Mouse (Mus musculus) stomach, embryonic 16.5 days (tissue): ENCODE measurements around the gene Mef2d. TPM values are rescaled to one million over a fixed set of nuclear protein-coding genes. Genes with fewer than 3 reads are reported as not detected.
A peak's percentile ranks its signal among the peaks of the same experiment; 100 is the strongest.
"Not testable (repeated sequence)": the region's sequence is repeated elsewhere in the genome, so short reads cannot be mapped to it uniquely, and the experiment has no call there.

Experiments used
- ATAC-seq: fragments of 200-750 bp; cut with Nextera tagmentation; 2 replicates; pipeline ENCODE4 v1.8.0; 2017; ENCODE audit warnings: moderate number of reproducible peaks, moderate TSS enrichment; ENCODE audit not compliant: insufficient read depth, low FRiP score
- H3K27ac ChIP-seq: fragments of 300-500 bp; sonication (generic); 2 replicates; pipeline ENCODE4 v1.5.1; 2014; ENCODE audit warnings: low read length
- H3K27me3 ChIP-seq: fragments of 300-500 bp; sonication (generic); 2 replicates; pipeline ENCODE4 v1.6.1; 2014; ENCODE audit warnings: low read length, control low read depth, mixed read lengths; ENCODE audit not compliant: control insufficient read depth, insufficient read depth
- H3K36me3 ChIP-seq: fragments of 300-500 bp; sonication (generic); 2 replicates; pipeline ENCODE4 v1.6.1; 2014; ENCODE audit warnings: low read length; ENCODE audit not compliant: control insufficient read depth, insufficient read depth
- H3K4me1 ChIP-seq: fragments of 300-500 bp; sonication (generic); 2 replicates; pipeline ENCODE4 v1.6.1; 2014; ENCODE audit warnings: low read length, control low read depth, mixed read lengths; ENCODE audit not compliant: control insufficient read depth, insufficient read depth
- H3K4me2 ChIP-seq: fragments of 300-500 bp; sonication (generic); 2 replicates; pipeline ENCODE4 v1.6.1; 2014; ENCODE audit warnings: low read depth, low read length, mixed read lengths
- H3K4me3 ChIP-seq: fragments of 300-500 bp; sonication (generic); replicated peaks from 2 replicates; pipeline ENCODE4 v1.5.1; 2014; ENCODE audit warnings: mild to moderate bottlenecking, low read length
- H3K9ac ChIP-seq: fragments of 300-500 bp; sonication (generic); 2 replicates; pipeline ENCODE4 v1.6.1; 2014; ENCODE audit warnings: low read length
- H3K9me3 ChIP-seq: fragments of 300-500 bp; sonication (generic); replicated peaks from 2 replicates; pipeline ENCODE4 v1.6.1; 2016; ENCODE audit warnings: low read length, control low read depth; ENCODE audit not compliant: control insufficient read depth
- WGBS: fragments of 180-500 bp; shearing (Covaris S2); extraction: QIAGEN DNeasy Blood & Tissue Kit; methylation state at CpG from one replicate; pipeline ENCODE4 v1.1.7; 2014; 5-methylcytosine and 5-hydroxymethylcytosine counted together
- polyA plus RNA-seq: library from polyadenylated mRNA; unstranded; fragments of >200 nt; fragmentation: Nextera tagmentation; extraction: Ambion mirVana; gene quantifications from 2 replicates; pipeline ENCODE4 v1.2.1, GENCODE M21; 2015

The Mef2d gene
- polyA plus RNA-seq, 1 experiment from 2014 or later = 18.2 TPM

DNA sequence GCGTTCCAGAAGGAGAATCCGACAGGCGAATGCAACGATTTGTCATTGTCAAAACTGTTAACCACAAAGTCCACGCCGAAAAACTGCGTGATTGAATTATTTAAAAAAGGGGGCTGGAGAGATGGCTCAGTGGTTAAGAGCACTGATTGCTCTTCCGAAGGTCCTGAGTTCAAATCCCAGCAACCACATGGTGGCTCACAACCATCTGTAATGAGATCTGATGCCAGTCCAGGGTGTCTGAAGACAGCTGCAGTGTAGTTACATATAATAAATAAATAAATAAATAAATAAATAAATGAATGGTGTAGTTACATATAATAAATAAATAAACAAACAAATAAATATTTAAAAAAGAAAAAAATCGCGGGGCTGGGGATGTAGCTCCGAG is 36.2 kb downstream of the Mef2d start:
- not testable (repeated sequence) for H3K4me1 ChIP-seq, H3K9me3 ChIP-seq, H3K36me3 ChIP-seq, ATAC-seq, H3K27me3 ChIP-seq
- Histone ChIP-seq H3K4me2 (peak overlapping the region; percentile 53), H3K4me3 (peak overlapping the region; percentile 71), H3K27ac (peak overlapping the region; percentile 99), H3K9ac (peak overlapping the region; percentile 63)
- 27% methylated on average over 11 of the region's 11 CpGs for WGBS

DNA sequence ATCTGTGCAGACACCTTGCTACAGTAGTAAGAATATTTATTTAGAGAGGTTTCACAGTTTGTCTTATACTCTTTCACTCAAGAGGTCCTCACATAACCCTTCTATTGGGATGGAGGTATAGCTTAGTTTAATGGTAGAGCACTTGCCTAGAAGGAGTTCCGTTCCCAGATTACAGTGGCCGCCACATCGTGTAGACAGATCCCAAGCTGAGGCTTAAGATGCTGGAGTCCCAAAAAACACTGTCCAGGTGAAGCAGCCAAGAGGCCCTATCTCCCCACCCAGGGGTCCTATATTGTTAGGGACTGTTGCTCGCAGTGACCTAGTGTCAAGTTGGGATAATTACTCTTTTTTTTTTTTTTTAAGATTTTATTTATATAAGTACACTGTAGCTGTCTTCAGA is 36.8 kb downstream of the Mef2d start:
- Histone ChIP-seq H3K4me1 (no peaks in the 10 kb centered on the region), H3K27ac (no peak overlapping the region), H3K27me3 (no peaks in the 10 kb centered on the region; the same call in 1 of the 2 replicates), H3K4me3 (no peak overlapping the region), H3K9ac (no peak overlapping the region), H3K4me2 (no peak overlapping the region), H3K9me3 (no peaks in the 10 kb centered on the region), H3K36me3 (no peaks in the 10 kb centered on the region; the same call in 1 of the 2 replicates)
- no peak for ATAC-seq
- 82% methylated on average over 4 of the region's 4 CpGs for WGBS

DNA sequence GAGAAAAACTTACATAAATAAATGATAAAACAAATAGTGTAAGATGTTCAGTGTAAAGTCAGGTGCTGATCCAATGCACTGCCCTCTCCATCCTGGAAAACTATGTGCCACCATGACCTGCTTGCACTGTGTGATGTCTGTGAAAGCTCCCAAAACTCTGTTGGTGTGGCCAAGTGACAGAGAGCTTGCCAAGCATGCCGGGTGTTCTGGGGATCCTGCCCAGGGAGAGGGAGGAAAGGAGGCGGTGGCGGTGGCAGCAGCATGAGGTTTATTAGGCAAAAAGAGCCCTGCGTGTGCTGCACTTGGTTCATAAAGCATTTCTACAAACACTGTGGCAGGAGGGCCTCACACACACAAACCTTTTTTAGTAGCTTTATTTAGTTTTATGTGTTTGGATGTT is 39.2 kb downstream of the Mef2d start:
- no peak overlapping the region for H3K9ac ChIP-seq
- H3K4me2 ChIP-seq = no peak overlapping the region
- H3K27me3 ChIP-seq = no peaks in the 10 kb centered on the region; the same call in 1 of the 2 replicates
- no peaks in the 10 kb centered on the region for H3K4me1 ChIP-seq
- no peak overlapping the region for H3K27ac ChIP-seq
- 66% methylated on average over 4 of the region's 4 CpGs for WGBS
- no peaks in the 10 kb centered on the region for H3K36me3 ChIP-seq
- no peak overlapping the region for H3K4me3 ChIP-seq
- ATAC-seq = no peak
- H3K9me3 ChIP-seq = no peaks in the 10 kb centered on the region

DNA sequence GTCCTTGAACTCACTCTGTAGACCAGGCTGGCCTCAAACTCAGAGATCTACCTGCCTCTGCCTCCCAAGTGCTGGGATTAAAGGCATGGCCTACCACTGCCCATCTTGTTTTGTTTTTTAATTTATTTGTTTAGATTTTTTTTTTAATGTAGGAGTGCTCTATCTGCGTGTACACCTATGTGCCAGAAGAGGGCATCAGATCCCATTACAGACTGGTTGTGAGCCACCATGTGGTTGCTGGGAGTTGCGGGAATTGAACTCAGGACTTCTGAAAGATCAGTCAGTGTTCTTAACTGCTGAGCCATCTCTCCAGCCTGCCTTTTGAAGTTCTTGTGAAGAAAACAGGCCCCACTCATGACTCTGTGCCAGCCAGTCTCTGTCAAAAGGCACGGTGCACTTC is 44.3 kb downstream of the Mef2d start:
- Histone ChIP-seq H3K36me3 (no peaks in the 10 kb centered on the region), H3K4me1 (no peaks in the 10 kb centered on the region), H3K4me2 (no peak overlapping the region), H3K9me3 (no peaks in the 10 kb centered on the region), H3K27me3 (no peaks in the 10 kb centered on the region), H3K4me3 (no peak overlapping the region), H3K27ac (no peak overlapping the region), H3K9ac (no peak overlapping the region)
- 70% methylated on average over 3 of the region's 3 CpGs for WGBS
- ATAC-seq = no peak

DNA sequence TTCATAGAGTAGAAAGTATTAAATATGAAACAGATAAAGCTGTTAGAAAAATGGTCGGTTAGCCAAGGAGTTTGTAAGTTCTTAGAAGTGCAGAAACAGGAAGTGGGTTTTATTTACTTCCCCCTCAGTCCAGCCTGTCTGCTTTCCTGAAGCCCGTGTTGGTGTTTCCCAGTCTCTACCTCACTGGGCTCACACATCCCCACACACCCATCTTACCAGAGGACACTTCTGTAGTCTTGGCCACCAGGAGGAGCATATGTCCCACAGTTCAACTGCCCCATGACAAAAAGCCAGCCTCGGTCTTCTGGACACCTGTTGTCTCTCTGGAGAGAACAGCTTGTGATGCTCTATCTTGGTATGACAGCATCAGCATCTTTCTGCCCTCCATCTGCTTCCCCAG is 49.0 kb downstream of the Mef2d start:
- Histone ChIP-seq H3K9ac (no peak overlapping the region), H3K4me3 (no peak overlapping the region), H3K4me1 (no peaks in the 10 kb centered on the region), H3K36me3 (no peaks in the 10 kb centered on the region), H3K9me3 (no peaks in the 10 kb centered on the region), H3K4me2 (no peak overlapping the region), H3K27ac (no peak overlapping the region), H3K27me3 (peaks cover 21% of the 10 kb centered on the region)
- 24% methylated on average over 3 of the region's 3 CpGs for WGBS
- ATAC-seq = no peak

DNA sequence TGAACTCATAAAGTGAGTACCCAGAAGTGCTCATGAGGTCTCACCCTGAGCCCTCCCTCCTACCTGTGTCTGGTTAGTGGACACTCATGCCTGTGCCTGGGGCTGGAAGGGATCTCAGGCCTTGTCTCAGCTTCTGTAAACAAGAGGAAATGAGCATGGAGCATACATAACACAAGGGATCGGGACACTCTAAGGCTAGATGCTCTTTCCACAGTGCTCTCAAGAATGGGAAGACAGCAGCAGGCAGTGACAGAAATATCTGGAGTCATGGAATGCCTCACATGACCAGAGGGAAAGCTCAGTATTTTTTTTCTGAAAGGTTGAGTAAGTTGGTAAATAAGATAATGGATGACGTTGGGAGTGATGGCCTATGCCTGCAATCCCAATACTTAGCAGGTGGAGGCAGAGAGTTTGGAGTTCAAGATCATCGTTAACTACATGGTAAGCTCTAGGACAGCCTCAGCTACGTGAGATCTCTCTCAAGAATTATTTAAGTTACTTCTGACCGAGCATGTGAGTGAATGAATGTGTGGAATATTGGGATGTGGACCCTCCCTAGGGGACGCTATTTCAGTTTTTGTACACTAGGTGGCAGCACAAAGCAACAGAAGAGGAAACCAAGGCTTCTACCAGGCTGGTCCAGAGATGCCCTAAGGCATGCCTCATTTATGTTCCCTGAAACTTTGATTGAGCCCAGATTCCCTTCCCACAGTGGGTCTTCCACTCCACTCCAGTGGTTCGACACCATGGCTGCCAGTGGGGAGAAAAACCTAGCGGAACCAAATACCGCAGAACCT is 49.8 kb downstream of the Mef2d start:
- H3K27me3 ChIP-seq = peaks cover 28% of the 10 kb centered on the region
- H3K36me3 ChIP-seq = no peaks in the 10 kb centered on the region
- no peak overlapping the region for H3K27ac ChIP-seq
- no peaks in the 10 kb centered on the region for H3K4me1 ChIP-seq
- H3K4me3 ChIP-seq = no peak overlapping the region
- no peak for ATAC-seq
- H3K4me2 ChIP-seq = no peak overlapping the region
- H3K9ac ChIP-seq = no peak overlapping the region
- H3K9me3 ChIP-seq = no peaks in the 10 kb centered on the region
- 26% methylated on average over 9 of the region's 9 CpGs for WGBS

DNA sequence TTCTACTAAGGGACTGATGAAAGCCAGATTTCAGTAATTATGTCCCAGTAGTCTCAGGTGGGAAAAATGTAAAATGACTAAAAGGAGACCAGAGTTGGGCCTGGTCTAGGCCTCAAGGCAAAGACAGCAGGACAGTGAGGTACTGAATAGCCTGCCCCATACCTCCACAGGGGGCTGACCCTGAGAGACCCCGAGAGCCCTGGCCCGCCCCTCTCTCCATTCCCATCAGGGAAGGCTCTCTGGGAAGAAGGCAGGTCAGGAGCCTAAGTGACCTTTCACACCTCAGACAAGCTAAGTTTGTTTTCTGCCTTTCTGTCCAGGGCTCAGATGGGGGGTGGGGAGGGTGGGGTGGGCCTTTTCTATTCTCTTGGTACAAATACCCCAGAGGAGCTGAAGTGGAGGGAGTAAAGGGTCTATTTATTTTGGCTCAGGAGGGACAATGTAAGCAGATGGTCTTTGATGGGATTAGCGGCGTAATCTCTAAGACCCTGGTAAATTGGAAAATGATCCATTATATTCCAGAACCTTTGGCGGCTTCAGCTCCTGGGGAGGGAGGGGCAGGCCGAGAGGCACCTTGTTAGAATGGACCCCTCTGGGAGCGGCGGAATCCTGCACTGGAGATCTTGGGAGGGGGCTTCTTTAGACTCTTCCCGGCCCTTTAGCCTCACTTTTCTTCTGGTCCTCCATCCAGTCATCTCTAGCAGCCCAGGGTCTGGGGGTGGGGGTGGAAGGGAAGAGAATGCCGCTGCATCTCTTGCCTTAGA is 55.8 kb downstream of the Mef2d start:
- no peak for ATAC-seq
- Histone ChIP-seq H3K4me3 (no peak overlapping the region), H3K4me1 (peaks cover 7% of the 10 kb centered on the region; the same call in 1 of the 2 replicates), H3K9ac (no peak overlapping the region), H3K9me3 (no peaks in the 10 kb centered on the region), H3K27ac (no peak overlapping the region), H3K36me3 (no peaks in the 10 kb centered on the region), H3K27me3 (peaks cover 77% of the 10 kb centered on the region), H3K4me2 (no peak overlapping the region)
- WGBS = 16% methylated on average over 10 of the region's 10 CpGs

DNA sequence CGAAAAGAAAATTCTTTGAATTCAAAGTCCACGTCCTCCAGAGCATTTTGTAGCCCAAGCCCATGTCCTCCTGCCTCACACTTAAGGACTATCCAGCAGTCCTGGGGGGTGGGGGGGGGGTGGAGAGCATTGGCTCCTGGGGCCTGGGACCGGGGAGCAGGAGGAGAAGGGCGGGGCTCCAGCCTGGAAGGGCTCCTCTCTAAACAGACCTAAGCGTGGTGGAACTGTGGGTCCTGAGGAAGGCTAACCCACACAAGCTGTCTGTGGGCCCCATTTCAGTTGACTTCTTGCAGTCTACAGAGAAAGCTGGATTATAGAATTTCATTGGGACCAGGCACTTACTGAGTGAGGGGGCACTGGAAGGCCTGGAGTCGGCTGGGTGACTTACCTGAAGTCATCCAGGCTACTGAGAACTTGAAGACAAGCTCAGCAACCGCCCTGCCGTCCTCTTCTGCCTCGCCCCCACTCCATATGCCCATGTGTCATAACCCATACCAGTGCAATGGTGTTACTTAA is 56.4 kb downstream of the Mef2d start:
- Histone ChIP-seq H3K4me3 (no peak overlapping the region), H3K9me3 (no peaks in the 10 kb centered on the region), H3K27me3 (peaks cover 84% of the 10 kb centered on the region), H3K27ac (no peak overlapping the region), H3K4me1 (peaks cover 7% of the 10 kb centered on the region; the same call in 1 of the 2 replicates), H3K4me2 (no peak overlapping the region), H3K36me3 (no peaks in the 10 kb centered on the region), H3K9ac (no peak overlapping the region)
- WGBS = 6% methylated on average over 9 of the region's 9 CpGs
- no peak for ATAC-seq

DNA sequence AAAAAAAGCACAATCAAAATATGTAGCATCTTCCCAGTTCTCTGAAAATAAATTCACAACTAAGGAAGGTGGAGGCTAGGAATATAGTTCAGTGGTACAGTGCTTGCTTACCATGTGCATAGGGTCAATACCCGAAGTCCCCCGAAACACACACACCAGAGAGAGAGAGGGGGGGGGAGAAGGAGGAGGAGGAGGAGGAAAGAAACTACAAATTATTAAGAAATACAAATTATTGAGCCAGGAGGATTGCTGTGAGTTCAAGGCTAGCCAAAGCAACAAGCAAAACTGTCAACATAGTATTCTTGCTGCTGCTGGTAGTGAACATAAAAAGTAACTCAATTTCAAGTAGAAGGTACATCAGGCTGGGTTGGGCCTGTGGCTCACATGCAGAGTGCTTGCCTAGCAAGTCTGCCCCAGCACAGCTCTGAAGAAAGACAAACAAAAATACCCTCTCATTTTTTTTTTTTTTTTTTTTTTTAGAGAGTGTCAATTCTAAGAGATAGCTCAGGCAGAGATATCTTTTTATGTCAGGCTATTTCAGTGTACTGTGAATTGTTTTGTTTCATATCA is 57.5 kb downstream of the Mef2d start:
- no peak for ATAC-seq
- 55% methylated on average over 2 of the region's 2 CpGs for WGBS
- H3K27me3 ChIP-seq = peaks cover 89% of the 10 kb centered on the region

More for the DNA sequence above, 57.5 kb downstream of the Mef2d start:
- Histone ChIP-seq H3K9ac (no peak overlapping the region), H3K9me3 (no peaks in the 10 kb centered on the region), H3K4me3 (no peak overlapping the region), H3K36me3 (no peaks in the 10 kb centered on the region), H3K4me2 (no peak overlapping the region), H3K4me1 (peaks cover 7% of the 10 kb centered on the region; the same call in 1 of the 2 replicates), H3K27ac (no peak overlapping the region)
